Mouse (Mus musculus) hindlimb bud, embryonic 11.5 days (tissue): ENCODE data around the gene Fam166a.

Source experiments
- DNase-seq: peaks from one replicate; pipeline ENCODE4 v3.0.0-alpha.2; 2012; ENCODE audit warnings: low read depth, low spot score; ENCODE audit errors: extremely low spot score

Fam166a gene

GRCm38 (mm10) chr2:25221331-25221772 lies 2.8 kb downstream of the Fam166a start:
- no peak for DNase-seq

GRCm38 (mm10) chr2:25223681-25224491 lies 5.3 kb downstream of the Fam166a start:
- DNase-seq: no peak

GRCm38 (mm10) chr2:25224492-25224765 lies 5.9 kb downstream of the Fam166a start, which contains the start of gene Tubb4b:
Gene Tubb4b (minus strand): TSS chr2:25224702.
- DNase-seq: no peak

- peak; percentile 98 for DNase-seq
These were observed 6.5 kb downstream of the Fam166a start for GRCm38 (mm10) chr2:25224766-25225752.

GRCm38 (mm10) chr2:25225811-25226379 lies 7.3 kb downstream of the Fam166a start:
- DNase-seq: no peak

- no peak for DNase-seq
These were observed 8.3 kb downstream of the Fam166a start for GRCm38 (mm10) chr2:25226864-25227263.

GRCm38 (mm10) chr2:25227406-25227805 lies 8.9 kb downstream of the Fam166a start:
- no peak for DNase-seq

GRCm38 (mm10) chr2:25228431-25228889 lies 9.9 kb downstream of the Fam166a start:
- peak; percentile 68 for DNase-seq

GRCm38 (mm10) chr2:25228995-25229530 lies 10.5 kb downstream of the Fam166a start:
- no peak for DNase-seq

GRCm38 (mm10) chr2:25229582-25229981 lies 11.0 kb downstream of the Fam166a start:
- DNase-seq: no peak

- no peak for DNase-seq
These were observed 12.0 kb downstream of the Fam166a start for GRCm38 (mm10) chr2:25230581-25230980.

GRCm38 (mm10) chr2:25231038-25231437 lies 12.5 kb downstream of the Fam166a start:
- DNase-seq: no peak

- DNase-seq: no peak
These were observed 14.9 kb downstream of the Fam166a start for GRCm38 (mm10) chr2:25233421-25233820.

- no peak for DNase-seq
These were observed 15.5 kb downstream of the Fam166a start, which contains the start of gene Slc34a3 for GRCm38 (mm10) chr2:25234050-25234449. Gene Slc34a3 (minus strand): TSS chr2:25234364.

GRCm38 (mm10) chr2:25234551-25235220 lies 16.1 kb downstream of the Fam166a start:
- DNase-seq: no peak

- no peak for DNase-seq
These were observed 18.1 kb downstream of the Fam166a start, which contains the start of gene Rnf224 for GRCm38 (mm10) chr2:25236614-25237013. Gene Rnf224 (minus strand): TSS chr2:25236787.

- no peak for DNase-seq
These were observed 19.0 kb downstream of the Fam166a start for GRCm38 (mm10) chr2:25237522-25237921.

GRCm38 (mm10) chr2:25238106-25238505 lies 19.6 kb downstream of the Fam166a start:
- DNase-seq: no peak

- DNase-seq: no peak
These were observed 21.2 kb downstream of the Fam166a start for GRCm38 (mm10) chr2:25239766-25240165.

GRCm38 (mm10) chr2:25240310-25240709 lies 21.8 kb downstream of the Fam166a start:
- no peak for DNase-seq
